Mouse (Mus musculus) midbrain, embryonic 16.5 days (tissue): ENCODE data around the gene Ppfibp1. TPM values are rescaled to one million over a fixed set of nuclear protein-coding genes. Genes with fewer than 3 reads are reported as not detected.
A peak's percentile ranks its signal among the peaks of the same experiment; 100 is the strongest.

ENCODE experiments used
- ATAC-seq: fragments of 200-750 bp; cut with Nextera tagmentation; 2 replicates; pipeline ENCODE4 v1.8.0; 2017; ENCODE audit warnings: moderate TSS enrichment
- H3K27ac ChIP-seq: fragments of 300-500 bp; sonication (generic); 2 replicates; pipeline ENCODE4 v1.5.1; 2014; ENCODE audit warnings: mild to moderate bottlenecking, low read length, mixed read lengths
- H3K27me3 ChIP-seq: fragments of 300-500 bp; sonication (generic); 2 replicates; pipeline ENCODE4 v1.6.1; 2014; ENCODE audit warnings: low read depth, low read length, mixed read lengths; ENCODE audit not compliant: control insufficient read depth, insufficient read depth
- H3K36me3 ChIP-seq: fragments of 300-500 bp; sonication (generic); 2 replicates; pipeline ENCODE4 v1.6.1; 2014; ENCODE audit warnings: mild to moderate bottlenecking, low read length, moderate library complexity, mixed read lengths; ENCODE audit not compliant: control insufficient read depth, insufficient read depth
- H3K4me1 ChIP-seq: fragments of 300-500 bp; sonication (generic); 2 replicates; pipeline ENCODE4 v1.6.1; 2014; ENCODE audit warnings: mild to moderate bottlenecking, low read length, mixed read lengths; ENCODE audit not compliant: control insufficient read depth, insufficient read depth
- H3K4me2 ChIP-seq: fragments of 300-500 bp; sonication (generic); 2 replicates; pipeline ENCODE4 v1.6.1; 2014; ENCODE audit warnings: mild to moderate bottlenecking, low read length, mixed read lengths
- H3K4me3 ChIP-seq: fragments of 300-500 bp; sonication (generic); 2 replicates; pipeline ENCODE4 v1.5.1; 2014; ENCODE audit warnings: low read depth, mild to moderate bottlenecking, low read length, moderate library complexity, mixed read lengths
- H3K9ac ChIP-seq: fragments of 300-500 bp; sonication (generic); 2 replicates; pipeline ENCODE4 v1.6.1; 2014; ENCODE audit warnings: low read depth, low read length, mixed read lengths
- H3K9me3 ChIP-seq: fragments of 300-500 bp; sonication (generic); replicated peaks from 2 replicates; pipeline ENCODE4 v1.6.1; 2014; ENCODE audit warnings: mild to moderate bottlenecking, low read length, mixed read lengths; ENCODE audit not compliant: control insufficient read depth, poor library complexity, severe bottlenecking
- WGBS: fragments of 180-500 bp; shearing (Covaris S2); extraction: QIAGEN DNeasy Blood & Tissue Kit; methylation state at CpG from one replicate; pipeline ENCODE4 v1.1.7; 2014; 5-methylcytosine and 5-hydroxymethylcytosine counted together
- polyA plus RNA-seq: library from polyadenylated mRNA; unstranded; fragments of >200 nt; fragmentation: Nextera tagmentation; extraction: Ambion mirVana; gene quantifications from 2 replicates; pipeline ENCODE4 v1.2.1, GENCODE M21; 2015

Gene Ppfibp1
- polyA plus RNA-seq, 1 experiment from 2014 or later = 19.6 TPM

DNA sequence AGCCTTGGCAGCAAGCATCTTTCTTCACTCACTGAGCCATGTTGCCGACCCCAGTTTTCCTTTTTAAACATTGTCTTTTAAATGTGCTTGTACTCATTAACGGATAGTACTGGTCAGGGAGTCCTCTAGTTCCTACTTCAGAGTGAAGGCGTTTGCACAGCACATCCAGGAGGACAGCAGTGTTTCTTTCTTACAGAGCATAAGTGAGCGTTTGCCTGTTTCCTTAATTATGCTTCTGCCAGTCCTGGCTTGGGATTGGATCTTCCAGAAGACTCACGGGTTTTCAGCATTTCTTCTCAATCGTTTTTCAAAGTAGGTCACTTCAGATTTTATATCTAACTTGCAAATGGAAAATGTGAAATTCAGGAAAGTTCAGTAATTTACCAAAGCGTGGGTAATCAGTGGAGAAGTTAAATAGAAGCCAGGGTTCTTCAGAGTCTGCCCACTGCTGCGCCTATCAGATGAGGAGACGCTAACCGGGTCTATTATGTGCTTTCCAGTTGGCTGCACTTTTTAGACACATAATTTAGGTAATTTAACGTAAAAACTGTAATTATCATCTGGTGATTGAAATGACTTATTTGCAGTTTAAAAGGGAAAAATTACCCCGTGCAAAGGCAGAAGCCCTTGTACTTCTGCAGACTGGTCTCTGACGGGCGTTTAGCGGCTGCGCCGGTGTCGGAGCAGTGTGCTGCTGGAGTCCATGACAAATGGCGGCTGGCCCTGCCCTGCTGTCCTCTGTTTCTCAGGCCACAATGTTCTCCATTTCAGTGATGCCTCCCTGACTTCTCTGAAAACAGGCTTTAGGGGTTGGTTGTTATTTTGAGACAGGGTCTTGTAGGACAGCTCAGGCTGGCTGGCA is 165.7 kb downstream of the Ppfibp1 start:
- Histone ChIP-seq H3K9ac (no peak overlapping the region), H3K36me3 (peaks cover 32% of the 10 kb centered on the region), H3K27me3 (no peaks in the 10 kb centered on the region), H3K9me3 (no peaks in the 10 kb centered on the region), H3K27ac (no peak overlapping the region), H3K4me1 (no peaks in the 10 kb centered on the region), H3K4me2 (no peak overlapping the region), H3K4me3 (no peak overlapping the region)
- ATAC-seq = no peak
- WGBS = 91% methylated on average over 19 of the region's 19 CpGs

DNA sequence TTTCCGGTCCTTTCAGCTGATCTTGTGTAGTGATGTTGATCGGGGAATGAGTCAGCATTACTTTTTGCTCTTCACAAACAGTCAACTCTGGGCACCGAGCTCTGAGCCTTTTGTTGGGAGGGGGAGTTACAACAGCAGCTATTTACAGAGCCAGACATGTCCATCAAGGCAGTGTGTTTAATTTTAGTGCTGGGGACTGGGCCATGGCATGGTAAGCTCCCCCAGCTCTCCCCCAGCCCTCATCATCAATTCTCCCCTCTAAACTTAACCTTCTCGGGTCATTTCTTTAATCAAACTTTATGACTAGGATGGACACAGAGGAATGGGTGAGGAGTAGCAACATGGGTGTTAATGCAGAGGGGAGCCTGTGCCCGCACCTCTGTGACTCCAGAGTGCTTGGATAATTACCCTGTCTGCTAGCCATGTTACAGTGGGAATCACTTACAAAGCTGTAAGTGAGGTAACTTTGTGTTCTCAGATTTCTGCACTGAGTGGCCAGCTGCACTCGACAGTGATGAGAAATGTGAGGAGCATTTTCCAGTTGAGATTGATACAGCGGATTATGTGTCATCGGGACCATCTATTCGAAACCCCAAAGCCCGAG is 167.2 kb downstream of the Ppfibp1 start:
- Histone ChIP-seq H3K9me3 (no peaks in the 10 kb centered on the region), H3K36me3 (peaks cover 22% of the 10 kb centered on the region)
- 92% methylated on average over 10 of the region's 10 CpGs for WGBS

GRCm38 (mm10) chr6:147059326-147059725 is 171.0 kb downstream of the Ppfibp1 start:
- WGBS = 73% methylated on average over 7 of the region's 7 CpGs
- Histone ChIP-seq H3K9ac (no peak overlapping the region), H3K4me3 (no peak overlapping the region), H3K27ac (no peak overlapping the region), H3K36me3 (peaks cover 18% of the 10 kb centered on the region), H3K4me1 (no peaks in the 10 kb centered on the region), H3K9me3 (no peaks in the 10 kb centered on the region), H3K27me3 (no peaks in the 10 kb centered on the region), H3K4me2 (no peak overlapping the region)
- ATAC-seq = no peak

More for the DNA sequence above, 167.2 kb downstream of the Ppfibp1 start:
- Histone ChIP-seq H3K27me3 (no peaks in the 10 kb centered on the region), H3K27ac (no peak overlapping the region), H3K9ac (no peak overlapping the region), H3K4me2 (no peak overlapping the region), H3K4me1 (no peaks in the 10 kb centered on the region), H3K4me3 (no peak overlapping the region)
- no peak for ATAC-seq

GRCm38 (mm10) chr6:147061630-147062029 is 173.3 kb downstream of the Ppfibp1 start:
- no peak overlapping the region for H3K4me2 ChIP-seq
- peak; percentile 48; the same call in 1 of the 2 replicates for ATAC-seq
- no peaks in the 10 kb centered on the region for H3K4me1 ChIP-seq
- no peak overlapping the region for H3K4me3 ChIP-seq
- H3K9me3 ChIP-seq = no peaks in the 10 kb centered on the region
- WGBS = 79% methylated on average over 9 of the region's 9 CpGs
- H3K27me3 ChIP-seq = no peaks in the 10 kb centered on the region
- H3K27ac ChIP-seq = no peak overlapping the region
- H3K9ac ChIP-seq = no peak overlapping the region
- H3K36me3 ChIP-seq = peaks cover 10% of the 10 kb centered on the region

DNA sequence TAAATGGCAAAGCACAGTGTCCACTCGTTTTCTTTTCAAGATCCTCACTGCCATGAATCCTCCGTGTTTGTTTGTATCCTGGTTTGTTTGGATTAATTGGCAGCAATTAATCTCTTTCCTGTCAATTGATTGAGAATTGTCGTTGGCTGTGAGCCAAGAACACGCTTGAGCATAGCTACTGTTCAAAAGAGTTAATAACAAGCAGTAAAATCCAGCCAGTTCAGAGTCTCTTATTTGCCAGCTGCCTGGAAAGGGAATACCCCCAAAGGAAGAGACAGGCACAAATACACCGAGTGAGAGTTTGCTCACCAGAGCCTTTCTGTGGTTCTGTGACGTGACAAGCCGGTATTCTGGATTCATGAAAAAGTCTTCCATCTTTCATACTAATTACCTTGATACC is 173.7 kb downstream of the Ppfibp1 start:
- Histone ChIP-seq H3K4me2 (no peak overlapping the region), H3K4me1 (no peaks in the 10 kb centered on the region), H3K36me3 (peaks cover 12% of the 10 kb centered on the region), H3K27me3 (no peaks in the 10 kb centered on the region), H3K4me3 (no peak overlapping the region), H3K27ac (no peak overlapping the region), H3K9ac (no peak overlapping the region), H3K9me3 (no peaks in the 10 kb centered on the region)
- 77% methylated on average over 7 of the region's 7 CpGs for WGBS
- ATAC-seq = no peak

GRCm38 (mm10) chr6:147062694-147063093 is 174.4 kb downstream of the Ppfibp1 start:
- H3K9ac ChIP-seq = no peak overlapping the region
- H3K27ac ChIP-seq = no peak overlapping the region
- H3K4me3 ChIP-seq = no peak overlapping the region
- H3K4me1 ChIP-seq = no peaks in the 10 kb centered on the region
- ATAC-seq = no peak
- no peaks in the 10 kb centered on the region for H3K9me3 ChIP-seq
- no peak overlapping the region for H3K4me2 ChIP-seq
- H3K27me3 ChIP-seq = no peaks in the 10 kb centered on the region
- H3K36me3 ChIP-seq = peaks cover 13% of the 10 kb centered on the region
- 93% methylated on average over 7 of the region's 7 CpGs for WGBS

DNA sequence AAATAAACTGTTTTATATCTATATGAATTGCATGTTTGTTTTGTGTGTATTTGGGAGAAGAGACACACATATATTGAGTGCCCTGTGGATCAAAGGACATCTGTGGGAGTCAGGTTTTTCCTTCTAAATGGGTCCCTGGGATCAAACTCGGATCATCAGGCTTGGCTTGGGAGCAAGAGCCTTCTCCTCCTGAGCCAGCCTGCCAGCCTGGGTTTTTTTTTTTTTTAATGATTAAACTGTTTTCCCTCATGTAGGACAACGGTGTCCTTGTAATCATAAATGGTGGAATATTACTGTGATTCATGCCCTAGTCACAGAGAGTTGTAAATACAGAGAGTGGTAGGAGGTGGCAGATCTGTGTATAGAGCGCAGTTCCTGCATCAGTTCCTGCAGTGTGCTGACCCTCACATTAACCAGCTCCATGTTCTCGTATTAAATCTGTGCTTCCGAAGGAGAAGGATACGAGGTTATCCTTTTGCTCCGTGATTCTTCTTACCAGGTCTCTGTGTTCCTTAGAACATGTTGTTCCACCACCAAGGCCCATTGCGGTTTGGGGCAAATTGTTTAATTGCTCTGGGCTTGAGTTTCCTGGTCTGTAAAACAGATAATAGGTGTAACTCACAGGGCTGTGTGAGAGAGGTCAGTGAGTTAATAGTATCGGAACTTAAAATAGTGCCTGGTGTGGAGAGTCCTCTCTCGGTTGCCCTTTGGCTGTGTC is 176.1 kb downstream of the Ppfibp1 start:
- no peak for ATAC-seq
- H3K4me3 ChIP-seq = no peak overlapping the region

DNA sequence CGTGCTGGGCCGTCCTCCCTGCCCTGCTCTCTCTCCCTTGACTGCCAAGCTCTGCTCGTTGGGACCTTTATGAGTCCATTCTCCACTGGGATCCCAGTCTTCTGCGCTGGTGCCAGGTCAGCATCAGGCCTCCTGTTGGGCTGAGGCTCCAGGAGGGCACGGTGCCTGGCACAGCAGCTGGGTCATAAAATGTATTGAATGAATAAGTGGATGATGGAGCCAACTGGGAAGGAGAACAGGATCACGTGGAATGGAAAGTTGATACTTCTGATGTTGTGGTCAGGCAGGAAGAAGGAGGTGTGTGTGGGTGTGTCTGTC is 176.6 kb downstream of the Ppfibp1 start:
- no peak overlapping the region for H3K4me3 ChIP-seq
- ATAC-seq = no peak
- no peaks in the 10 kb centered on the region for H3K27me3 ChIP-seq
- no peak overlapping the region for H3K9ac ChIP-seq
- H3K36me3 ChIP-seq = peaks cover 14% of the 10 kb centered on the region
- H3K9me3 ChIP-seq = no peaks in the 10 kb centered on the region
- H3K27ac ChIP-seq = no peak overlapping the region
- no peaks in the 10 kb centered on the region for H3K4me1 ChIP-seq
- H3K4me2 ChIP-seq = no peak overlapping the region
- 96% methylated on average over 6 of the region's 6 CpGs for WGBS

More for the DNA sequence above, 176.1 kb downstream of the Ppfibp1 start:
- Histone ChIP-seq H3K9me3 (no peaks in the 10 kb centered on the region), H3K36me3 (peaks cover 14% of the 10 kb centered on the region), H3K4me1 (no peaks in the 10 kb centered on the region), H3K27ac (no peak overlapping the region), H3K9ac (no peak overlapping the region), H3K4me2 (no peak overlapping the region), H3K27me3 (no peaks in the 10 kb centered on the region)
- WGBS = 96% methylated on average over 10 of the region's 10 CpGs
